In the genomic region with DNA sequence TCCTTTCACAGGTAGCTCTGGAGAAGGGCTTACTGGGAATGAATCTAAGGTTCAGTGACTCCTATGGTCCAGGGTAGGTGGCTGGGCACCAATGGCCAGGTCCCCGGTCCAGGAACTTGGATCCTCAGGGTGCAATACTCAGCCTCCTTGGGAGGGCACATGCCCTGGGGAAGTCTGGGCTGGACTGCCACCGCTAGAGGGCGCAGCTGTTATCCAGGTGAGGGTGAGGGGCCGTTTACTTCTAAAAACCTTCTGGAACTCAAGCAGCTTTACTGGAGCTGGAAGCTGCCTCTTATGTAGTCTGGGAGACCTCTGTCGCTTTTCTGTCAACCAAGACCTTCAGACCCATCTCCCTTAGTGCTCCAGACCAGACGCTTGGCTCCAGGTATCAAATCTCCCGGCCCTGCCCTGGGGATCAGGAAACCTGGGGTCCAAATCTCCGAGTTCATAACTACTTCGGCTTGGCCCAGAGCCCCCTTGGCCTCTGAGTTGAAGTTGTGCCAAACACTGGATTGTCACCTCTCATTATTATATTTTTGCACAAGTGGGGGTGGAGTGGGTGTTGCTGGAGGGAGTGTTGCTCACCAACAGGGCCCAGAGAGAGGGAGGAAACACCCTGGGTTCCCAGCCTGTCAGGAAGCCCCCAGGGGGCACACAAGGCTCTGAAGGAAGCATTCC, we compare ENCODE assay signal across 8 mouse cellular contexts. TPM values are rescaled to one million over a fixed set of nuclear protein-coding genes. Genes with fewer than 3 reads are reported as not detected.
DNase-seq lines count a peak whose midpoint lies in the region; ATAC-seq and TF ChIP-seq lines count a peak whose summit lies in the region.

No protein-coding gene starts in this region.

- peaks cover 8% of the 10 kb centered on the region for H3K9me3 ChIP-seq in CH12.LX (replicated peaks; ENCODE audit: low read length)
- peaks cover 5% of the 10 kb centered on the region; the same call in 1 of the 2 replicates for H3K9me3 ChIP-seq in embryonic facial prominence, embryonic 14.5 days (ENCODE audit: control insufficient read depth, low read length)
- H3K9me3 ChIP-seq in heart, embryonic 11.5 days (replicated peaks; ENCODE audit: control insufficient read depth, low read length), result no peaks in the 10 kb centered on the region
- peaks cover 5% of the 10 kb centered on the region; the same call in 1 of the 2 replicates for H3K9me3 ChIP-seq in kidney, embryonic 14.5 days (ENCODE audit: control insufficient read depth, low read length)
- no peaks in the 10 kb centered on the region for H3K9me3 ChIP-seq in lung, embryonic 15.5 days

- no peak overlapping the region for H3K4me2 ChIP-seq in CH12.LX (ENCODE audit: insufficient read depth, low read depth, poor library complexity, severe bottlenecking)
- no peak overlapping the region for H3K4me2 ChIP-seq in embryonic facial prominence, embryonic 14.5 days (ENCODE audit: low read depth, low read length)
- peak overlapping the region; percentile 32; the same call in 1 of the 2 replicates for H3K4me2 ChIP-seq in heart, embryonic 11.5 days
- H3K4me2 ChIP-seq in kidney, embryonic 14.5 days (replicated peaks; ENCODE audit: low read depth, low read length), result no peak overlapping the region
- 0 out of 2 replicates have a peak overlapping the region, but pooled peaks have one; percentile 4 for H3K4me2 ChIP-seq in lung, embryonic 15.5 days

- H3K36me3 ChIP-seq in CH12.LX (replicated peaks in 1 of 2; ENCODE audit: control insufficient read depth in 1 of 2, insufficient read depth in 1 of 2, low read length in 1 of 2), result no peaks in the 10 kb centered on the region
- no peaks in the 10 kb centered on the region for H3K36me3 ChIP-seq in embryonic facial prominence, embryonic 14.5 days (ENCODE audit: control insufficient read depth, insufficient read depth, low read length)
- no peaks in the 10 kb centered on the region for H3K36me3 ChIP-seq in heart, embryonic 11.5 days (ENCODE audit: control insufficient read depth, insufficient read depth, low read length)
- no peaks in the 10 kb centered on the region for H3K36me3 ChIP-seq in kidney, embryonic 14.5 days (ENCODE audit: control insufficient read depth, insufficient read depth, low read length)
- no peaks in the 10 kb centered on the region for H3K36me3 ChIP-seq in lung, embryonic 15.5 days

- peak; percentile 80 to 93 for TF ChIP-seq CTCF in CH12.LX (conservative IDR thresholded peaks at IDR 0.05 in 1 of 2, IDR thresholded peaks at IDR 0.05 in 1 of 2; ENCODE audit: low read depth in 2 of 2, low read length in 2 of 2)
- peak; percentile 88 for TF ChIP-seq CTCF in bone marrow macrophage, adult 2 months (IDR thresholded peaks at IDR 0.05; ENCODE audit: low read depth, low read length)

- no peak overlapping the region for H3K9ac ChIP-seq in CH12.LX (ENCODE audit: insufficient read depth, low read depth)
- peak overlapping the region; percentile 45; the same call in 1 of the 2 replicates for H3K9ac ChIP-seq in embryonic facial prominence, embryonic 14.5 days (ENCODE audit: low read depth, low read length)
- peak overlapping the region; percentile 52; the same call in 1 of the 2 replicates for H3K9ac ChIP-seq in heart, embryonic 11.5 days (ENCODE audit: low read depth, low read length)
- peak overlapping the region; percentile 23 for H3K9ac ChIP-seq in kidney, embryonic 14.5 days (ENCODE audit: low read depth, low read length)
- H3K9ac ChIP-seq in lung, embryonic 15.5 days, result no peak overlapping the region

- H3K4me1 ChIP-seq in CH12.LX (ENCODE audit: control insufficient read depth in 1 of 2, insufficient read depth in 2 of 2), result peaks cover 7 to 42% of the 10 kb centered on the region in 2 experiments
- H3K4me1 ChIP-seq in bone marrow macrophage, adult 2 months (ENCODE audit: control insufficient read depth, insufficient read depth, low read length), result peaks cover 5% of the 10 kb centered on the region
- H3K4me1 ChIP-seq in embryonic facial prominence, embryonic 14.5 days (ENCODE audit: control insufficient read depth, insufficient read depth, low read length), result peaks cover 27% of the 10 kb centered on the region
- H3K4me1 ChIP-seq in heart, embryonic 11.5 days (ENCODE audit: control insufficient read depth, insufficient read depth, low read length), result peaks cover 39% of the 10 kb centered on the region
- peaks cover 41% of the 10 kb centered on the region for H3K4me1 ChIP-seq in kidney, embryonic 14.5 days (ENCODE audit: control insufficient read depth, insufficient read depth, low read length)
- peaks cover 47% of the 10 kb centered on the region for H3K4me1 ChIP-seq in lung, embryonic 15.5 days

- H3K79me2 ChIP-seq in CH12.LX (replicated peaks; ENCODE audit: control insufficient read depth, extremely low read depth, insufficient read depth, poor library complexity, severe bottlenecking), result no peaks in the 10 kb centered on the region

- H3K27ac ChIP-seq in CH12.LX (ENCODE audit: insufficient read depth, low read depth), result no peak overlapping the region
- no peak overlapping the region for H3K27ac ChIP-seq in bone marrow macrophage, adult 2 months (ENCODE audit: insufficient read depth, low read depth, low read length)
- H3K27ac ChIP-seq in embryonic facial prominence, embryonic 14.5 days (replicated peaks; ENCODE audit: low read depth, low read length), result peak overlapping the region; percentile 93
- H3K27ac ChIP-seq in heart, embryonic 11.5 days (ENCODE audit: low read depth, low read length), result peak overlapping the region; percentile 92; the same call in 1 of the 2 replicates
- no peak overlapping the region for H3K27ac ChIP-seq in kidney, embryonic 14.5 days (ENCODE audit: low read depth, low read length)
- peak overlapping the region; percentile 55; the same call in 1 of the 2 replicates for H3K27ac ChIP-seq in lung, embryonic 15.5 days

- 7% methylated on average over 8 of the region's 9 CpGs for WGBS in embryonic facial prominence, embryonic 14.5 days
- WGBS in heart, embryonic 11.5 days (ENCODE audit: insufficient replicate concordance), result 19% methylated on average over 9 of the region's 9 CpGs
- WGBS in kidney, embryonic 14.5 days, result 16% methylated on average over 9 of the region's 9 CpGs
- WGBS in lung, embryonic 15.5 days, result 11% methylated on average over 9 of the region's 9 CpGs

- TF ChIP-seq EP300 in CH12.LX (IDR thresholded peaks at IDR 0.05; ENCODE audit: low read length), result no peak

- in situ Hi-C loops in CH12.LX (cut with MboI; ENCODE audit: low pct_ligation_motif_present, low pct_unique_long_range_greater_than_20kb, low sequenced_read_pairs), result no loop called here

- H3K27me3 ChIP-seq in CH12.LX (replicated peaks), result no peaks in the 10 kb centered on the region
- no peaks in the 10 kb centered on the region for H3K27me3 ChIP-seq in embryonic facial prominence, embryonic 14.5 days (replicated peaks; ENCODE audit: control insufficient read depth, insufficient read depth, low read length)
- H3K27me3 ChIP-seq in heart, embryonic 11.5 days (ENCODE audit: control insufficient read depth, insufficient read depth, low read length), result no peaks in the 10 kb centered on the region
- no peaks in the 10 kb centered on the region for H3K27me3 ChIP-seq in kidney, embryonic 14.5 days (ENCODE audit: control insufficient read depth, insufficient read depth, low read length)
- H3K27me3 ChIP-seq in lung, embryonic 15.5 days, result no peaks in the 10 kb centered on the region

- dilution Hi-C loops in CH12.LX (cut with MboI; ENCODE audit: extremely low pct_ligation_motif_present, extremely low pct_unique_long_range_greater_than_20kb, low sequenced_read_pairs), result no loop called here

- TF ChIP-seq POLR2A in CH12.LX (IDR thresholded peaks at IDR 0.05; ENCODE audit: low read depth, low read length), result no peak
- TF ChIP-seq POLR2A in bone marrow macrophage, adult 2 months (IDR thresholded peaks at IDR 0.05; ENCODE audit: borderline replicate concordance, low read depth, low read length), result no peak

- TF ChIP-seq RAD21 in CH12.LX (IDR thresholded peaks at IDR 0.05; ENCODE audit: low read depth, low read length), result peak; percentile 74

- peak; percentile 80 for DNase-seq in CH12.LX (ENCODE audit: extremely low read depth)
- peak; percentile 81 for DNase-seq in embryonic facial prominence, embryonic 14.5 days (ENCODE audit: low spot score)
- peak; percentile 54 for DNase-seq in retina, adult 2 months (ENCODE audit: low read depth, low spot score)
- peak; percentile 97 for DNase-seq in thymus, postnatal 4 days

- no peak overlapping the region for H3K4me3 ChIP-seq in CH12.LX (replicated peaks in 1 of 3; ENCODE audit: low read depth in 2 of 3, low read length in 2 of 3, poor library complexity in 1 of 3)
- H3K4me3 ChIP-seq in bone marrow macrophage, adult 2 months (ENCODE audit: insufficient read depth, low read length), result no peak overlapping the region
- no peak overlapping the region for H3K4me3 ChIP-seq in embryonic facial prominence, embryonic 14.5 days (ENCODE audit: low read depth, low read length)
- H3K4me3 ChIP-seq in heart, embryonic 11.5 days (ENCODE audit: low read depth, low read length), result no peak overlapping the region
- no peak overlapping the region for H3K4me3 ChIP-seq in kidney, embryonic 14.5 days (ENCODE audit: low read length)
- H3K4me3 ChIP-seq in lung, embryonic 15.5 days, result no peak overlapping the region

- no peak for ATAC-seq in embryonic facial prominence, embryonic 14.5 days (ENCODE audit: low read depth)
- no peak for ATAC-seq in heart, embryonic 11.5 days (replicated peaks; ENCODE audit: insufficient number of reproducible peaks, low FRiP score, low TSS enrichment)
- ATAC-seq in kidney, embryonic 14.5 days (ENCODE audit: low FRiP score, low TSS enrichment), result no peak; the same call in 1 of the 2 replicates
- no peak for ATAC-seq in lung, embryonic 15.5 days (ENCODE audit: borderline replicate concordance, extremely low read depth, low FRiP score, low TSS enrichment)

RNA-seq across cellular contexts. Expression of a gene that starts 2.9 kb away (rescaled TPM):
- 12.0 and 13.3 TPM in 2 replicates for total RNA-seq in CH12.LX (2012; rRNA removed)
- 9.2 and 10.3 TPM in 2 replicates for total RNA-seq in CH12.LX (2014; rRNA removed)
- 22.8 and 28.2 TPM in 2 replicates for polyA plus RNA-seq in CH12.LX (2012; ENCODE audit: insufficient read length, low read depth)
- polyA plus RNA-seq in bone marrow macrophage, adult 2 months (2012; ENCODE audit: insufficient read depth, insufficient read length, missing spikeins), result 0.53 and 1.5 TPM in 2 replicates
- polyA plus RNA-seq in embryonic facial prominence, embryonic 14.5 days (2014; fragmentation: Nextera tagmentation; extraction: Ambion mirVana), result 10.8 and 11.7 TPM in 2 replicates
- 8.4 and 9.5 TPM in 2 replicates for polyA plus RNA-seq in heart, embryonic 11.5 days (2014; fragmentation: Nextera tagmentation; extraction: Ambion mirVana)
- 9.8 and 16.0 TPM in 2 replicates for polyA plus RNA-seq in kidney, embryonic 14.5 days (2014; fragmentation: Nextera tagmentation; extraction: Ambion mirVana)
- polyA plus RNA-seq in lung, embryonic 15.5 days (2015; fragmentation: Nextera tagmentation; extraction: Ambion mirVana), result 9.7 and 12.4 TPM in 2 replicates

RNA-seq across cellular contexts. Expression of a gene that starts 23.2 kb away (rescaled TPM):
- 40.6 and 45.5 TPM in 2 replicates for total RNA-seq in CH12.LX (2012; rRNA removed)
- total RNA-seq in CH12.LX (2014; rRNA removed), result 63.1 and 65.7 TPM in 2 replicates
- 61.2 and 69.3 TPM in 2 replicates for polyA plus RNA-seq in CH12.LX (2012; ENCODE audit: insufficient read length, low read depth)
- 26.0 and 27.4 TPM in 2 replicates for polyA plus RNA-seq in bone marrow macrophage, adult 2 months (2012; ENCODE audit: insufficient read depth, insufficient read length, missing spikeins)
- 47.8 and 48.4 TPM in 2 replicates for polyA plus RNA-seq in embryonic facial prominence, embryonic 14.5 days (2014; fragmentation: Nextera tagmentation; extraction: Ambion mirVana)
- polyA plus RNA-seq in heart, embryonic 11.5 days (2014; fragmentation: Nextera tagmentation; extraction: Ambion mirVana), result 62.1 and 68.6 TPM in 2 replicates
- polyA plus RNA-seq in kidney, embryonic 14.5 days (2014; fragmentation: Nextera tagmentation; extraction: Ambion mirVana), result 57.8 and 90.7 TPM in 2 replicates
- polyA plus RNA-seq in lung, embryonic 15.5 days (2015; fragmentation: Nextera tagmentation; extraction: Ambion mirVana), result 55.1 and 61.5 TPM in 2 replicates

RNA-seq across cellular contexts. Expression of a gene that starts 46.8 kb away (rescaled TPM):
- total RNA-seq in CH12.LX (2012; rRNA removed) (797 and 822 TPM in 2 replicates), CH12.LX (2014; rRNA removed) (275 and 326 TPM in 2 replicates)
- 617 and 896 TPM in 2 replicates for polyA plus RNA-seq in CH12.LX (2012; ENCODE audit: insufficient read length, low read depth)
- polyA plus RNA-seq in bone marrow macrophage, adult 2 months (2012; ENCODE audit: insufficient read depth, insufficient read length, missing spikeins), result 562 and 638 TPM in 2 replicates
- 995 and 1,073 TPM in 2 replicates for polyA plus RNA-seq in embryonic facial prominence, embryonic 14.5 days (2014; fragmentation: Nextera tagmentation; extraction: Ambion mirVana)
- polyA plus RNA-seq in heart, embryonic 11.5 days (2014; fragmentation: Nextera tagmentation; extraction: Ambion mirVana), result 1,752 and 1,771 TPM in 2 replicates
- polyA plus RNA-seq in kidney, embryonic 14.5 days (2014; fragmentation: Nextera tagmentation; extraction: Ambion mirVana), result 1,171 and 1,487 TPM in 2 replicates
- 793 and 848 TPM in 2 replicates for polyA plus RNA-seq in lung, embryonic 15.5 days (2015; fragmentation: Nextera tagmentation; extraction: Ambion mirVana)

RNA-seq across cellular contexts. Expression of a gene that starts 58.1 kb away (rescaled TPM):
- total RNA-seq in CH12.LX (2012; rRNA removed) (102 and 114 TPM in 2 replicates), CH12.LX (2014; rRNA removed) (115 and 119 TPM in 2 replicates)
- polyA plus RNA-seq in CH12.LX (2012; ENCODE audit: insufficient read length, low read depth), result 126 and 139 TPM in 2 replicates
- 88.1 and 91.4 TPM in 2 replicates for polyA plus RNA-seq in bone marrow macrophage, adult 2 months (2012; ENCODE audit: insufficient read depth, insufficient read length, missing spikeins)
- polyA plus RNA-seq in embryonic facial prominence, embryonic 14.5 days (2014; fragmentation: Nextera tagmentation; extraction: Ambion mirVana), result 172 and 199 TPM in 2 replicates
- 172 and 186 TPM in 2 replicates for polyA plus RNA-seq in heart, embryonic 11.5 days (2014; fragmentation: Nextera tagmentation; extraction: Ambion mirVana)
- 237 and 255 TPM in 2 replicates for polyA plus RNA-seq in kidney, embryonic 14.5 days (2014; fragmentation: Nextera tagmentation; extraction: Ambion mirVana)
- polyA plus RNA-seq in lung, embryonic 15.5 days (2015; fragmentation: Nextera tagmentation; extraction: Ambion mirVana), result 188 and 194 TPM in 2 replicates

Comparison
In these comparisons a context has a peak if more than half of its experiments do, and no peak if none do; other contexts are left out.
1. H3K27ac ChIP-seq: peak in embryonic facial prominence, embryonic 14.5 days (single experiment), heart, embryonic 11.5 days (single experiment) and lung, embryonic 15.5 days (single experiment); none in CH12.LX (single experiment), bone marrow macrophage, adult 2 months (single experiment) and kidney, embryonic 14.5 days (single experiment).
2. H3K4me2 ChIP-seq: peak in heart, embryonic 11.5 days (single experiment) and lung, embryonic 15.5 days (single experiment); none in CH12.LX (single experiment), embryonic facial prominence, embryonic 14.5 days (single experiment) and kidney, embryonic 14.5 days (single experiment).
3. H3K9ac ChIP-seq: peak in embryonic facial prominence, embryonic 14.5 days (single experiment), heart, embryonic 11.5 days (single experiment) and kidney, embryonic 14.5 days (single experiment); none in CH12.LX (single experiment) and lung, embryonic 15.5 days (single experiment).
4. Peak in every context shown above with its lines, with median percentiles within 50 percentile points of each other: DNase-seq.